Mouse (Mus musculus) left cerebral cortex, adult 8-10 months (tissue): Measurements from ENCODE around the gene Bub1. TPM values are rescaled to one million over a fixed set of nuclear protein-coding genes. Genes with fewer than 3 reads are reported as not detected.
A peak's percentile ranks its signal among the peaks of the same experiment; 100 is the strongest.

Experiments
- DNase-seq, 2 experiments: peaks; one replicate each; pipeline ENCODE4 v3.0.0; 2022; ENCODE audit warnings: low spot score in 2 of 2
- total RNA-seq, 4 experiments: library from RNA; stranded (reverse); gene quantifications; 2 replicates each; pipeline ENCODE4 v1.2.4; 2022

Gene Bub1
- total RNA-seq, 4 experiments from 2014 or later = 0.14 to 0.95 (median 0.20) TPM

GRCm38 (mm10) chr2:127775013-127775412 lies 56.7 kb downstream of the Bub1 start:
- no peak for DNase-seq

GRCm38 (mm10) chr2:127774578-127774941 lies 57.1 kb downstream of the Bub1 start:
- DNase-seq = no peak

GRCm38 (mm10) chr2:127773938-127774577 lies 57.6 kb downstream of the Bub1 start:
- DNase-seq = no peak

GRCm38 (mm10) chr2:127761587-127761986 lies 70.1 kb downstream of the Bub1 start:
- DNase-seq = no peak

GRCm38 (mm10) chr2:127760429-127761000 lies 71.2 kb downstream of the Bub1 start:
- DNase-seq = no peak

GRCm38 (mm10) chr2:127760014-127760413 lies 71.7 kb downstream of the Bub1 start:
- DNase-seq = no peak

GRCm38 (mm10) chr2:127759157-127759880 lies 72.3 kb downstream of the Bub1 start:
- DNase-seq = no peak

GRCm38 (mm10) chr2:127757171-127757570 lies 74.5 kb downstream of the Bub1 start:
- DNase-seq = peak in 1 of 2 experiments; percentile 41

- no peak for DNase-seq
Measured at GRCm38 (mm10) chr2:127754113-127754512, 77.6 kb downstream of the Bub1 start.

- no peak for DNase-seq
Measured at GRCm38 (mm10) chr2:127751849-127752610, 79.6 kb downstream of the Bub1 start.

Other genes with a start within 250 kb of the Bub1 start
- gene Zfp661, start 244.8 kb downstream of the Bub1 start, total RNA-seq = 1 to 10 TPM; 6.7 to 9.4 (median 8.2) TPM
- gene Mrps5, start 244.6 kb downstream of the Bub1 start, total RNA-seq = 100 to 1,000 TPM in 1 of 4 experiments, 10 to 100 TPM in 3; 91.4 to 102 (median 95.6) TPM
- gene Mal, start 175.2 kb downstream of the Bub1 start, total RNA-seq = 100 to 1,000 TPM in 1 of 4 experiments, 10 to 100 TPM in 3; 89.6 to 103 (median 94.7) TPM
- gene Mall, start 101.9 kb downstream of the Bub1 start, total RNA-seq = under 1 TPM; 0.37 to 0.78 (median 0.54) TPM
- gene Nphp1, start 43.0 kb downstream of the Bub1 start, total RNA-seq = 10 to 100 TPM; 13.2 to 17.8 (median 17.1) TPM
- gene Mtln, start 39.4 kb downstream of the Bub1 start, total RNA-seq = 10 to 100 TPM; 38.4 to 47.6 (median 44.3) TPM
- not detected for gene Acoxl, start 7.0 kb upstream of the Bub1 start, total RNA-seq